Mouse (Mus musculus): ENCODE results near the gene Cep55. TPM values are rescaled to one million over a fixed set of nuclear protein-coding genes. Genes with fewer than 3 reads are reported as not detected.

The Cep55 gene
- polyA plus RNA-seq, 1 experiment from 2014 or later = 3.6 TPM

GRCm38 (mm10) chr19:38111056-38111455 lies 56.2 kb downstream of the Cep55 start:
- Histone ChIP-seq H3K9me3 (replicated peaks) (no peaks in the 10 kb centered on the region), H3K4me2 (no peak overlapping the region), H3K4me1 (no peaks in the 10 kb centered on the region), H3K9ac (replicated peaks) (no peak overlapping the region), H3K27me3 (replicated peaks) (no peaks in the 10 kb centered on the region), H3K4me3 (replicated peaks) (no peak overlapping the region), H3K27ac (replicated peaks) (no peak overlapping the region), H3K36me3 (no peaks in the 10 kb centered on the region)
- ATAC-seq (ENCODE audit: low FRiP score) = no peak
- 87% methylated on average over 8 of the region's 8 CpGs for WGBS

GRCm38 (mm10) chr19:38112575-38112974 lies 57.8 kb downstream of the Cep55 start:
- H3K27ac ChIP-seq (replicated peaks) = no peak overlapping the region
- H3K4me1 ChIP-seq = no peaks in the 10 kb centered on the region
- 52% methylated on average over 4 of the region's 4 CpGs for WGBS
- ATAC-seq (ENCODE audit: low FRiP score) = no peak
- H3K9ac ChIP-seq (replicated peaks) = no peak overlapping the region
- H3K27me3 ChIP-seq (replicated peaks) = no peaks in the 10 kb centered on the region
- H3K36me3 ChIP-seq = no peaks in the 10 kb centered on the region
- no peaks in the 10 kb centered on the region for H3K9me3 ChIP-seq (replicated peaks)
- no peak overlapping the region for H3K4me3 ChIP-seq (replicated peaks)
- H3K4me2 ChIP-seq = no peak overlapping the region

GRCm38 (mm10) chr19:38114834-38115491 lies 60.2 kb downstream of the Cep55 start:
- H3K27me3 ChIP-seq (replicated peaks) = no peaks in the 10 kb centered on the region
- H3K4me3 ChIP-seq (replicated peaks) = no peak overlapping the region
- no peak overlapping the region for H3K27ac ChIP-seq (replicated peaks)
- no peaks in the 10 kb centered on the region for H3K36me3 ChIP-seq
- no peaks in the 10 kb centered on the region for H3K4me1 ChIP-seq
- no peak for ATAC-seq (ENCODE audit: low FRiP score)
- no peak overlapping the region for H3K9ac ChIP-seq (replicated peaks)
- 93% methylated on average over 7 of the region's 7 CpGs for WGBS
- H3K4me2 ChIP-seq = no peak overlapping the region
- H3K9me3 ChIP-seq (replicated peaks) = no peaks in the 10 kb centered on the region

GRCm38 (mm10) chr19:38120123-38120760 lies 65.4 kb downstream of the Cep55 start:
- WGBS = 82% methylated on average over 5 of the region's 5 CpGs
- H3K4me3 ChIP-seq (replicated peaks) = no peak overlapping the region
- no peaks in the 10 kb centered on the region for H3K36me3 ChIP-seq

GRCm38 (mm10) chr19:38123921-38124320 lies 69.1 kb downstream of the Cep55 start:
- H3K9ac ChIP-seq (replicated peaks) = no peak overlapping the region
- H3K4me3 ChIP-seq (replicated peaks) = peak overlapping the region; percentile 53
- H3K27me3 ChIP-seq (replicated peaks) = peaks cover 35% of the 10 kb centered on the region
- no peaks in the 10 kb centered on the region for H3K36me3 ChIP-seq
- ATAC-seq (ENCODE audit: low FRiP score) = no peak
- 34% methylated on average over 9 of the region's 9 CpGs for WGBS
- peak overlapping the region; percentile 89 for H3K4me2 ChIP-seq
- peaks cover 10% of the 10 kb centered on the region for H3K4me1 ChIP-seq
- no peak overlapping the region for H3K27ac ChIP-seq (replicated peaks)
- no peaks in the 10 kb centered on the region for H3K9me3 ChIP-seq (replicated peaks)

More at GRCm38 (mm10) chr19:38120123-38120760, 65.4 kb downstream of the Cep55 start:
- Histone ChIP-seq H3K27ac (replicated peaks) (no peak overlapping the region), H3K4me2 (no peak overlapping the region), H3K27me3 (replicated peaks) (peaks cover 29% of the 10 kb centered on the region), H3K4me1 (peaks cover 10% of the 10 kb centered on the region), H3K9ac (replicated peaks) (no peak overlapping the region), H3K9me3 (replicated peaks) (no peaks in the 10 kb centered on the region)
- ATAC-seq (ENCODE audit: low FRiP score) = no peak

Other genes starting within 250 kb of the Cep55 start
- 2.0 and 3.6 TPM in 2 replicates for gene Myof, start 11.4 kb upstream of the Cep55 start, polyA plus RNA-seq (2015; fragmentation: Nextera tagmentation; extraction: Ambion mirVana)
- 0.18 and 1.9 TPM in 2 replicates for gene Ffar4, start 42.1 kb downstream of the Cep55 start, polyA plus RNA-seq (2015; fragmentation: Nextera tagmentation; extraction: Ambion mirVana)
- gene Rbp4, start 70.3 kb downstream of the Cep55 start, polyA plus RNA-seq (2015; fragmentation: Nextera tagmentation; extraction: Ambion mirVana) = 6.3 and 12.3 TPM in 2 replicates
- gene Pde6c, start 77.8 kb downstream of the Cep55 start, polyA plus RNA-seq (2015; fragmentation: Nextera tagmentation; extraction: Ambion mirVana) = not detected in 2 replicates
- gene Fra10ac1, start 169.1 kb downstream of the Cep55 start, polyA plus RNA-seq (2015; fragmentation: Nextera tagmentation; extraction: Ambion mirVana) = 38.6 and 39.2 TPM in 2 replicates
- 19.5 and 24.7 TPM in 2 replicates for gene Lgi1, start 209.5 kb downstream of the Cep55 start, polyA plus RNA-seq (2015; fragmentation: Nextera tagmentation; extraction: Ambion mirVana)